Mouse (Mus musculus) CD4-positive naive resting alpha-beta T cell, adult 76 days (primary cell): ENCODE measurements around the gene Cyp2u1. TPM values are rescaled to one million over a fixed set of nuclear protein-coding genes. Genes with fewer than 3 reads are reported as not detected.

Experiments
- total RNA-seq: library from RNA; stranded (reverse); gene quantifications from one replicate; pipeline ENCODE4 v1.2.4, GENCODE M21; 2023

Cyp2u1 gene
- 0.56 TPM for total RNA-seq

GRCm38 (mm10) chr3:131302452-131303319, at the start of gene Cyp2u1:
Gene Cyp2u1, minus strand, starts transcription at chr3:131303227.

GRCm38 (mm10) chr3:131271559-131272373, 31.3 kb downstream of the Cyp2u1 start, which contains the start of gene Hadh:
Gene Hadh, minus strand, starts transcription at chr3:131272101.

Other genes with a start within 250 kb of the Cyp2u1 start
- 898 TPM for gene Lef1, start 192.8 kb downstream of the Cyp2u1 start, total RNA-seq
- gene Hadh, start 31.1 kb downstream of the Cyp2u1 start, total RNA-seq, result 23.7 TPM
- gene Sgms2, start 188.2 kb upstream of the Cyp2u1 start, total RNA-seq, result 0.70 TPM